Mouse (Mus musculus) ZHBTc4 (cell line): ENCODE data around the gene Inka2.
"Not testable (repeated sequence)": the region's sequence is repeated elsewhere in the genome, so short reads cannot be mapped to it uniquely, and the experiment has no call there.

Experiments
- DNase-seq: peaks from one replicate; pipeline ENCODE4 v3.0.0-alpha.2; 2011; ENCODE audit warnings: low read depth, low spot score

Gene Inka2

DNA sequence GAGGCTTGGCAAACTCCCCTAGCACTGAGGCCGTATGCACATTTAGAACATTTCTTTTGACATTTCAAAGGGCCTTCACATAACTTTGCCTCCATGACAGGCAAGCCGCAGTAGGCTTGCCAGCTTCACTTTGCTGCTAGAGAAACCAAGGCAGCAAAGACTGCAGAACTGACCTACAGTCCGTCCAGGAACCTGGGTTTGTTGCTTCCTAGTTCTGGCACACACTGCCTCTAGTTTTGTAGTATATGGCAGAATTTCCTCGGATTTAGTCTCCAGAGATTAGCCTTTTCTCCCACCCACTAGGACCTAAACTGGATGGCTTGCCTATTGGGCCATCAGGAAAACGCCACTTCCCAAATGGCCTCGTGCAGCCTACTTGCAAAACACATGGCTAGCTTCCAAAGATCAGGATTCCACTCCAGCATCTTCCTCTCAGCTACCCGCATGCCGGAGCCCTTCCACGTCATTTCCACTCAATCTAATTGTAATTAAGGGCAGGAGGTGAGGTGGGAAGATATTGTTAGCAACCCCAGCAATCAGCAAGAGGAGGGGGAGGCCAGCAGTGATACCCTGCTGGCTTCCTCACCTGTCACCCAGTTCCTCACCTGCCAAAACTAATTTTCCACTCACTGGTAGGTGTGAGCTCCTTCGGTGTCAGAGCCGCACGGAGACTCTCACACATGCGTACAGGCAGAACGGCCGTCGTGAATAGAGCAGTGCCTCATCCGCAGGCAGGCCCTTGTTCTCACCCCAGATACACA lies 7.8 kb upstream of the Inka2 start:
- DNase-seq, result no peak

GRCm38 (mm10) chr3:105697148-105697441 lies 7.3 kb upstream of the Inka2 start:
- DNase-seq, result no peak

DNA sequence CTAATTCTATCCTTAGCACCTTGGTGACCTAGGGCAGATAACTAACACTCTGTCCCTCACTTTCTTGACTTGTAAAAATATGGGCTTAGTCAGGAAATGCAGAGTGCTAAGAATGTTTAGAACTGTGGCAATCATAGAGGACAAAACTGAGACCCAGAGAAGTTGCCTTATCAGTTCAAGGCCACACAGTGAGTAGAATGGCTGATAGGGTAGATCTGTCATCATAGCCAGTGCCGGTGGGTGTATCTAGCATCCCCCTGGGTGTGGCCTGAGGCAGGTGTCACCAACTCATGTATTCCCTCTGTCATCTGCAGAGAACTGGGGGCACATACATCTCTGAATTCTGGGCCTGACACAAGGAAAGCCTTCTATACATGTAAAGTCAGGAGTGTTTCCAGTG lies 6.1 kb upstream of the Inka2 start:
- DNase-seq, result no peak

DNA sequence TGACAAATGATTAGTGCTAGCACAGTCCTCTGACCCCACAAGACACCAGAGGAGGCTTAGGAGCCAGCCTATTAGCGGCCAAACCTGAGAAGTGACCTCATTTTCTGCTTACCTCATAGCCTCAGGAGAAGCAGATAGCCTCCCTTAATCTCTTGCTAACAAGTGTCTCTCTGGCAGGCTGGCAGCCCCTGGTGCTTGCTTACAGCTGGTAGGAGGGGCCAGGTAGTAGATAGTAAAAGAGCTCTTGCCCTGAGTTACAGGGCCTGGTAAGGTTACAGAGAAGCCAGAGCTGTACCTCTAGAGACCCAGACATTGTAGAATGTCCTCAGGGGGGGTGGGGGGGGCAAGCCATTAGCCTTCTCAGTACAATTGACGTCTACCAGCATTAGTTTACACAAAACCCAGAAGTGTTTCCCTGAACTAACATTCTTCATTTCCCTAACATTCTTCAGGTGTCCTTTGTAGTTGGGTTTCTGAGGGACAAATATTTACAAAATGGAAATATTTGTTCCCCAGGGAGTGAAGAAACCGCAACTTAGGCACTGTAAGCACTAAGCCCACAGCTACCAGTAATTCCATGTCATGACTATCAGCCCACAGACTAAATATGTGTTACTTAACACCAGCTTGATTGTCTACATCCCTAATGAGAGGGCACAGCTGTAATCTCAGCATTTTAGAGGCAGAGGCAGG lies 5.0 kb upstream of the Inka2 start:
- no peak for DNase-seq

DNA sequence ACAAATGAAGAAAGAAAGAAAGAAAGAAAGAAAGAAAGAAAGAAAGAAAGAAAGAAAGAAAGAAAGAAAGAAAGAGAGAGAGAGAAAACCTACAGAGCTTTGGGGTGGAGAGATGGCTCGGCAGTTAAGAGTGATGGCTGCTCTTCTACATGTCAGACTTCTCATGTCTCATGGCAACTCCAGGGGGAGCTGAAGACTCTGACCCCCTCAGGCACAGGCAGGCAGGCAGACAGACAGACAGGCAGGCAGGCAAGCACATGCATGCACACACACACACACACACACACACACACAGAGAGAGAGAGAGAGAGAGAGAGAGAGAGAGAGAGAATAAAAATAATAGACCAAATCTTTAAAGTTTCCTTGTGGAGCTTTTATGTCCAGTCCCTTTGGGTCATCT lies 3.6 kb upstream of the Inka2 start:
- not testable (repeated sequence) for DNase-seq

- DNase-seq, result no peak
Measured at GRCm38 (mm10) chr3:105701399-105701798, 3.0 kb upstream of the Inka2 start.

GRCm38 (mm10) chr3:105703571-105703970 lies 828 bp upstream of the Inka2 start:
- no peak for DNase-seq

GRCm38 (mm10) chr3:105705061-105705549 lies 706 bp downstream of the Inka2 start:
- peak; percentile 38 for DNase-seq

GRCm38 (mm10) chr3:105705561-105705960 lies 1.2 kb downstream of the Inka2 start:
- no peak for DNase-seq

DNA sequence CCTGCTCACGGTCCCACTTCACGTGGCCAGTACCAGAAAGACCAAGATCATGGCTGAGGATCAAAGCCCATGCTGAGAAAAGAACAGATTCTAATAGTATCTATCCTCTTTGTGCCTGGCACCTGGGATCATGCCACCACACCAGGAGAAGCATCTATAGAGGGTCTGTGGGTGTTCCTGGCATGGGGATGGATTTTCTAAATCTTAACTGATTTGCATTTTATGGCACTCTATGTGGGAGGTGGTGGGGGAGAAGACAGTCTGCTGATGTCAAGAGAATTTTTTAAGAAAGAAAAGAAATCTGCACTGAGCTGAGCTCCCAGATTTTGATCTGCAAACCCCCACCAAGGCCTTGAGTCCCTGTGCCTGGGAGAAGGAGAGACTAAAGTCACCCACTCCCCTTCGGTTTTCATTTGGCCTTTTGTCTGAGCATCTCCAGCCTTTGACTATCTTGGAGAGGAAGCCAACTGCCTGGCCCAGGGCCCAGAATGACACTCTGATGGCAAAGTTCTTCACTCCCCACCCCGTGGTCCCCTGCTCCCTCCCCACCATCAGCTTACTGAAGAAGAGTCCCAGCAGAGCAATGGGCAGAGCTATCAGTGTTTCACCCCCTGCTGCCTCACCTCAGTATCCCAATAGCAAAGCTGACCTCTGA lies 2.1 kb downstream of the Inka2 start:
- no peak for DNase-seq

- no peak for DNase-seq
Measured at GRCm38 (mm10) chr3:105707590-105707989, 3.2 kb downstream of the Inka2 start.

DNA sequence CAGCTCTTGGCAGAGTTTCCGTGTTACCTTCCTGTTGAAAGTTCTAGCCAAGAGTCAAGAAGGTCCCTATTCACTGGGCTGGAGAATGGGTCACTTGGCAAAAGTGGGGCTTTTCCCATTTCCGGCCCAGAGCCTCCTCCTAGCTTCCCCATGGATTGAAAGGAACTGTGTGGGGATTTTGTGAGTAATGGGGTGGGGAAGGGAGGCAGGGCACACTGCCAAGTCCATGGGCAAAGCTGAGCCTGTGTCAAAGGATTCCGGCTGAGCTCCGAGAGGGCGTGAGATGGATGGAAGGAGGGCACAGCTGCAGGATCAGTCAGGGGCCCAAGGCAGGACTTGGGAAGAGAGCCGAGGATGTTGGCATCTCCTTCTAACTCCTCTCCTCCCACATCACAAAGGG lies 5.8 kb downstream of the Inka2 start:
- DNase-seq, result no peak

GRCm38 (mm10) chr3:105711741-105712140 lies 7.3 kb downstream of the Inka2 start:
- DNase-seq, result no peak

DNA sequence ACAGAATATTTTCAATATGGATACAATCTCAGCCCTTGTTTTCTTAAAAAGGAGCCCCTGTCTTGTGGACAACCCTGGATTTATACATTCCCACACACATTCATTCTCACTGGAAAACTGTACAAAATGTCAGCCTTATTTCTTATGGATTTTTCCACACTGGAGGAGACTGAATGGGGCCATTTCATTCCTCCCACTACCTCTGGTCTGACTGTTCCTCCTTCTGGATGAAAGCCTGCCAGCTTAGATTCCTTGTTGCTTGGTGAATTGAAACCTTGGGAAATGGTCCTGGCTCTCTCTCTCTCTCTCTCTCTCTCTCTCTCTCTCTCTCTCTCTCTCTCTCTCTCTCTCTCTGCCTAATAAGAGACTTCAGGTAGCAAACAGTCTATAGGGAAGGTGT lies 8.4 kb downstream of the Inka2 start:
- DNase-seq, result no peak

DNA sequence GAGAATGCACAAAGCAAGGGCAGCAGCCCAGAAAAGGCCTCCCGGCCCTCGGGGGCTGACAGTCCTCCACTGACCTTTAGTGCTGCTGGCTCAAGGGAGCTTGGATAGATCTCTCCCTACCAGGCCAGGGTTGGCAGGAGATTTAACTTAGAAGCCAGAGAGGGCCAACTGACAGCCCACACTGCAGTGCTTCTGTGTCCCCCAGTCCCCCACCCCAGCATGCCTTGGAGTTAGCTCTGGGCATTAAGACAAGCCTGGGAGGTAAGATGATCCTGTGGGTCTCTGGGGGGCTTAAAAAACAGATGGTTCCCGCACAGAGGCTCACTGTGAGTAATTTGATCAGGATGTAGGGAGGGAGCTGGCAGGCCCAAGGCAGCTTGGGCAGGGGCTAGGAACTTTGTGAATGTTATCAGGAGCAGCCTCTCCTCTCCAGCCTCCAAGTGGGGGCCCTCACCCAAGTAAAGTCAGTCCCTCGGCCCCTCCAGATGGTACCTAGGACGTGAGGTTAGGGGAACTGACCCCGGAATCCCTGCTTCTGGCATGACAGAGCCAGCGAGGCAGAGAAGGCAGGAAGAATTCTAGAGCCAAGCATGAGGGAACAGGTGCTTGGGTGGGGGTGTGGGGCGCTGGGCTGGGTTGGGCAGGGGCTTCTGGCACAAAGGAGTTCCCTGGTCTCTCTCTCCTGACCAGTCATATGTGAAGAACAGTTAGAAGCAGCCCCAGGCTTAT lies 9.9 kb downstream of the Inka2 start:
- no peak for DNase-seq

DNA sequence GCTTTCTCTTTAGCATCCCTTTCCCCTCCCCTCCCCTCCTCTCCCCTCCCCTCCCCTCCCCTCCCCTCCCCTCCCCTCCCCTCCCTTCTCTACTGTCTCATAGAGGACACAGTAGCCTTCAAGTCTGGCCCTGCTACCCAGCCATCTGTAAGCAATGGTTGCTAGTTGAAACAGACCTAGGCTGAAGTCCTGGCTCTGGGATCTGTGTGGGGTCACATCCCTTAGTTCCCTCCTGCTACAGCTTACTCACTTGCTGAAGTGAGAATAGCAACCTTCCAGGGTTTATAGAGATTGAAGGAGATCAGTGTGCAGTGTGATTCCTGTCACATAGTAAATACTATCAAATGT lies 10.4 kb downstream of the Inka2 start:
- DNase-seq, result no peak

GRCm38 (mm10) chr3:105716353-105717000 lies 12.1 kb downstream of the Inka2 start:
- DNase-seq, result peak; percentile 29

DNA sequence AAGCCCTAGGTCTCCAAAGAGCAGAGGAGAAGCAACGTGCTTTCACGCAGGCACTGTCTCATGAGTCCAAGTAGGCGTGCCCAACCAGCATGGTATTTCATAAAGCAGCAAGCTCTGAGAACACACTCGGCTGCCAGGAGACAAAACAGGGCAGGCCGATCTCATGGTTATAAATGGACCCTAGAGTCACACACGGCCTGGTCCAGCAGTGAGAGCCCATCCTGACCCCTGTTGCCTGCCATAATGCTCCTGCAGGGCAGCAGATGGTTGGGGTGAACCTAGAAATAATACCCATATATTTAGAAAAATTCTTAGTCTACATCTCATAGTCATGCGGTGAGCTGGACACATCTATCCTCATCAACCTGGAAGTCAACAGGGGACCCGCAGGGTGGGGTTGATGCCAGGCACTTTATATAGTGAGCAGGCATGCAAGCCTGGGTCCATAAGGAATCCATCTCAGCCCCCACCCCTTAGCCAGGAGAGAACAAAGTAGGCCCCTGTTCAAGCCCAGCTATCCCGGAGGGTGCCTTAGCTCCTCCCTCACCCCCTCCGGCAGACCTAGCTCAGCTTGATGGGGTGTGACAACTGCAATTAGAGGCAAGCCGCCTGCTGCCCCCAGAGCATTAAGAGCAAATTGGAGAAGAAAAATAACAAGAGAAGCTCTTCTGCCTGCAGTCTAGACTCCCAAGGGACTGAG lies 13.6 kb downstream of the Inka2 start:
- DNase-seq, result no peak

DNA sequence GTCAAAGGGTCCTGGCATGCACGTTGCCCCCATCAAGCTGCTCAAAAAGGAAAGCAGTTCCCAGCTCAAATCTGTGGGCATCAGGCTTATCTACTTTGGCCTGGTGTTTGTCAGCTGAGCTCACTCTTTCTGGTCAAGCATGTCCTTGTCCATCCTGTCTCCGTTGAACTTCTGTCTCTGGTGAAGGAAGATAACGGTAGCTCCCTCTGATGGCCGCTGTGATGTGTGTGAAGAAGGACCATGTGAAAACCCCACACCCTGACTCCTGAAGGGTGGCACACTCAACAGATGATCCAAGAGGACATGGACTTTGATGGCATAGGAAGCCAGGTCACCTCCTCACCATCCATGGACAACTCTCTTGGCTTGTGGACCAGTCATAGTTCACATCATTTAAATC lies 14.3 kb downstream of the Inka2 start:
- no peak for DNase-seq

DNA sequence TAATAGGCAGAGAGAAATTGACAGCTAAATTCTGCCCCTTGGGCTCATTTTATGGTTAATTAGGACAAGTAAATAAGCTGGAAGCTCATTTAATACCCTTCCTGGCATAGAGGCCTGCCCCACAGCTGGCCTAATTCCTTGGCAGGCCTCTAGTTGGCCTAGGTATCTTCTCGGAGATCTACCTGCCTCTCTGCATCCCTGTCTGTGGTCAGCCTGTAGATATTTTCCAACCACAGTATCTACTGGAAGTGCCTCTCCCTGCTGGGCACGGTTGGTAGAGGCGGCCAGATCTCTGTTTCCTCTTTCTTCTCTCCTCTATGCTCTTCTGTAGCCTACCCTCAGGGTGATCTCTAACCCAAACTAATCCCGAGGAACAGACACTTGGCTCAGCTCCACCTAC lies 15.6 kb downstream of the Inka2 start:
- DNase-seq, result no peak

- DNase-seq, result no peak
Measured at GRCm38 (mm10) chr3:105720514-105720913, 16.1 kb downstream of the Inka2 start.
